Mouse (Mus musculus) layer of hippocampus, postnatal 25 days (tissue): ENCODE results near the gene Golm1. TPM values are rescaled to one million over a fixed set of nuclear protein-coding genes. Genes with fewer than 3 reads are reported as not detected.

ENCODE experiments used
- DNase-seq, 2 experiments: peaks; one replicate each; pipeline ENCODE4 v3.0.0; 2022; ENCODE audit warnings: mixed read lengths in 2 of 2, low spot score in 1 of 2; ENCODE audit errors: extremely low spot score in 1 of 2
- total RNA-seq, 2 experiments: library from RNA; stranded (reverse); gene quantifications; 2 replicates each; pipeline ENCODE4 v1.2.3; 2021

Gene Golm1
- total RNA-seq, 2 experiments from 2014 or later, result 54.3 to 62.7 TPM

DNA sequence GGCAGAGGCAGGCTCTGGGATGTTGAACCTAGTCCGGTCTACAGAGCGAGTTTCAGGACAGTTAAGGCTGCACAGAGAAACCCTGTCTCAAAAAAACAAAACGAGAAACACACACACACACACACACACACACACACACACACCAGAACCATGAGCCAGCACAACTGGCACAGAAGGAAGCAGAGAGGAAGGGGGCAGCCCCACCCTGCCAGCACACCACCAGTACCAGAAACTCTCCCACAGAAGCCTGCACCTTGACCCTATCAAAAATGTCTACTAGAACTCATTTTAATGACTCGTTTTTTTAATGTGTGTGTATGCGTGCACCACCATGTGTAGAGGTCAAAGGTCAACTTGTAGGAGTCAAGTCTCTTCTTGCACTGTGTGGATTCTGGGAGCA lies 25.8 kb downstream of the Golm1 start:
- no peak for DNase-seq

DNA sequence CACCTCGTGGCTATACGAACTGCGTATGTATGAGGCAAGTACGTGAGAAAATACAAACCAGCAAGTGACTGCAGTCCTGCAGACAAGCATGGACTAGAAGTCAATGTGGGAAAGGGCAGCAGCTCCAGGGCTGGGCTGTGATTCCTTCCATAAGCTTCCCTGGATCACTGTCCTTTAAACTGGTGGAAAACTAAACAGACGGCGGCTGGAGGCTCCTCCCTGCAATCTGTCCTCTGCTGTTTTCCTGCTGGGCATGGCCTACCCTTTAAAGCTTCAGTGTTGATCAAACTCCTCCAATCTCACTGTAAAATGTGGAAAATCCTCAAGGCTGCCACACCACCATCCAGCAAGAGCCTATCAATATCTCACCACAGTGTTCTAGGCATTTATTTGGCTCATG lies 27.0 kb downstream of the Golm1 start:
- DNase-seq, result no peak

DNA sequence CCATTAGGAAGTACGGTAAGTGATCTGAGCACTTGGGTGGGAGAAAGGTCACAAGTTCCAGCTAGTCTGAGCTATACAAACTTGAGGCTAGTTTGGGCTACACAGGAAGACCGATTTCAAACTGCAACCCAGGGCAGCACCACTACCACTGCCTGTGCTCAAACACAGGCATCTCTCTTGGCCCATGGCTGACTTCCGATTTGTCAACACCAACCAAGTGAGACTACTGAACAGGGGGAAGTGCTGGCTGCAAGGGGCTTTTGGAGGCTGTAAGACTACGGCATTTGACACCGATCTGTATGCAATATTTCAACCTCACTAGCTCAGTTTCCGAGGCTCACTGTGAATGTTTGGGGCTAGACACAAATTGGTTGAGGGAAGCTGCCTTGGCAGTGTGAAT lies 28.1 kb downstream of the Golm1 start:
- no peak for DNase-seq

DNA sequence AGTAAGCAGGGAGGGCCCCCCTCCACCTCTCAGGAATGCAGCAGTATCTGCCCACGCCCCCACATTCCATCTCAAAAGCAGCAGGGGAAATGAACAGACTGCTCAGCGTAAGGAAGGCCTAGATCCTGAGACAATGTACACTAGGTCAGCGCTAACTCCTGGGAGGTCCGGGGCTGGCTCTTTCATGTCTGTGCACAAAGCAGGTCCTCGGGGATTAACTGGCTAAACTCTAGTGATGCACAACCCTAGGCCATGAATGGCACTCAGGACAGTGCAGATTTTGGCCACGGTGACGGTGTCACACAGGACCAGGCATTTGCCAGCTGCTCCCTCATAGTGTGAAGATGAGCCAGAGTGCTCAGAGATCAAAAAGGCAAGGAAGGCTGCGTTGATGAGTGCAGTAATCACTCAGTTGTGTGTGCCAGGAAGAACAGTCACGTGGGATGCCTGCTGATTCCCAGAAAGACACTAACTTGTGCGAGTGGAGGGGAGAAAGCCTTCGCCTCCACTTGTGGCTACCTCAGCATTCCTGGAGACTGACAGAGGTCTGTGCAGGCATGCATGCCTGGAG lies 28.9 kb downstream of the Golm1 start:
- DNase-seq, result no peak

DNA sequence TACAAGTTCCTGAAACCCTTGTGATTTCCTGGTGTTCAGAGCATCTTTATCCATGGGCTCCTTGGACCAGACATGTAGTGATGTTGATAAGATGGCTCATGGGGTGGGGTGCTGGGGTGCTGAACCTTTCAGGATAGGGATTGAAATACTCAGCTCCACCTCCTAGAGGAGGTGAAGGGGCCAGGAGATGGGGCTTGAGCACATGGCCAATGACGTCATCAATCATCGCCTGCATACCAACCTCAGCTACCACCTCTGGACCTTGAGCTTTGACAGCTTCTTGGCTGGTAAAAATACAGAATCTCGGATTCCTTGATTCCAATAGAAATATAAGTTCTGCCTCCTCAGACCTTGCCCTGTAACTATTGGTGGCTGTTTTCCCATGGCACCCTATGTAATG lies 30.1 kb downstream of the Golm1 start:
- DNase-seq, result no peak

DNA sequence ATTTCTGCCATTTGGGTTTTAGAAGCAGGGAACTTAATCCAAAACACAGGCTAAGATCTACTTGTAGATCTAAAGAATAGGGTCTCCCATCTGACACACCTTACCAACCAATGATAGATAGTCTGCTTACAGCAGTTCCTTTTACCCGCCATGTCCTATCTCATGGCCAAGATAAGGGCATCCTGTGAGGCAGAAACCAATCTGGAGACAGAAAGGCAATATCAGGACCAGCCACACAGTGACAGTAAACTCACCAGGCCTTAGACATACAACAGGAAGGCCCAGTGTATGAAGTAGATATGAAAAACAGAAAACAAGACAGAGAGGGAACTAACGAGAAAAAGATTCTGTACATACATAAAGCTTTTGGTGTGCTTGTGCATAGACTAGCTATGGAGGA lies 32.8 kb downstream of the Golm1 start:
- no peak for DNase-seq

DNA sequence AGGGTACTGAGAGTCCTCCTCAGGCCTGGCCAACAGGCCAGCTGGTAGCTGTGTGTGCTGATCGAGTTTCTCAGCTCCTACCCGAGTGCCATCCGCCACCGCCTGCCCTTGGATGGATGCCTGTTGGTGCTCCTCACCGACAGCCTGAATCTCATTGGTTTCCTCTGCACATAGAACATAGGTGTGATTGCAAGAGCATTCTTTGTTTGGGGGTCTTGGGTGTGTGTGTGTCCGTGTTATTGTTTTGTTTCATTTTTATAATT lies 35.5 kb downstream of the Golm1 start:
- no peak for DNase-seq

DNA sequence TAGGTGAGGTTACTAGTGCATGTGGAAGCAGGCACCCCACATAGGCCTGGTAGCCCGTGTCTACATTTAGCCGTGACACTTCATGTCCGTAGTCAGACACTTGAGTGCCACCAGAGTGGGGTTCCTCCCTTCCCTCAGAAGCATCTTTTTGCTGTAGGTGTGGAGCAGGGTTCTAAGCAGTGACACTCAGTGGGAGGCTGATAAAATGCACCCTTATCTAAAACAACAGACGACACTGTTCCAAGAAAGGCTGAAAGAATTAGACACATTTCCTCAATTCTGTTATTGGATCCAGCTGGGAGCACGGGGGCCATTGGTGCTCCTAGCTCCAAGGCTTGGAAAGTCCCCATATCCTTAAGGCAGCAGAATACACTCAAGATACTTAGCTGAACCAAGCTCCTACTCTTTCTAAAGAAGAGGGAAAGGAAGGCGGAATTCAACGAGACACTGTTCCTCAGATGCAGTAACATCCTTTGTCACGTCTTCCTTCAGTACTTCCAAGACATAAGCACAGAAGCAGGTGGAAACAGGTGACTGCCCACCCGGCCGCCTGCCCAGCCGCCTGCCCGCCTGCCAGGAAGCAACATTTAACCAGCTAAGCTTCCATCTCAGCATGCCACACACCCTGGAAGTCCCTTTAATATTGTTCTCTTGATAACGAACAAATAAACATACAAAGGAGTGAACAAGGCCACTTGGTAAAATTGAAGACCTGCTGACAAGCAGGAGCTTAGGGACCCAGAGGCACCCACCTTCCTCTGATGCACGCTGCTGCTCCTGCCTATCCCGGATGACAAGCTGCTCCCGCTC lies 36.0 kb downstream of the Golm1 start:
- DNase-seq, result no peak

DNA sequence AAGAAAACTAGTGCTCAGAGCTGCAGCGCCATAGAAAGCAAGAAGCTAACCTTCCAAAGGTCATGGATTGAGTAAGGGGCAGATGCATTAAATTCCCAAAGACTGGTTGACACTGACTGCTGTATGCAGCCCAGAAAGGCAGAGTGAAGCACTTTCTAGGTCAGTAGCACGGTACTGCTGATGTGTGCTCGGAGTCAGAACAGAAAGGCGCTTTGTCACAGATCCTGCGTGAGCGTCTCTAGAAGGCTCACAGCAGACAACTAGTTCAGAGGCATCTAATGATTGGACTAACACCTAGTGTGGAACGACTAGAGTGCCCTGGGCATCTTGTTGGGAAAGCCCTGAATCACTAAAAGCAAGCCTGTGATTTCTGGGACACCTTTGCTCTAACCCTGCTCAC lies 37.8 kb downstream of the Golm1 start:
- DNase-seq, result no peak

DNA sequence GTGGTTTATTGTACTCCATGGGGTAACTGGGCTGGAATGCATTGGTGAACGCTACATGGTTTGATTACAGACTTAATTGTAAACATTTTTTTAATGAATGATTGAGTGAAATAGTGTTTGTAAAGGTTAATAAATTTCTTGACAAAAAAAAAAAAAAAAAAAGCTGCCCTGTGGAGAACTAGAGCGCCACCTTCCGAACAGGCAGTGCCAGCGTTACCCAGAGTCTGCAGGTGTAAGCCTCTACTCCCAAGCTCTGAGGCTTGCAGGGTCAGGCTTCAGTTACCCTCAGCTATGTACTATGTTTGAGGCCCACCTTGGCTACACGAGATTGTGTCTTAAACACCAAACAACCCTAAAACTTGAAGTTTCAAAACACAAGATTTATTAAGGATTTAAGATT lies 41.0 kb downstream of the Golm1 start:
- DNase-seq, result no peak

DNA sequence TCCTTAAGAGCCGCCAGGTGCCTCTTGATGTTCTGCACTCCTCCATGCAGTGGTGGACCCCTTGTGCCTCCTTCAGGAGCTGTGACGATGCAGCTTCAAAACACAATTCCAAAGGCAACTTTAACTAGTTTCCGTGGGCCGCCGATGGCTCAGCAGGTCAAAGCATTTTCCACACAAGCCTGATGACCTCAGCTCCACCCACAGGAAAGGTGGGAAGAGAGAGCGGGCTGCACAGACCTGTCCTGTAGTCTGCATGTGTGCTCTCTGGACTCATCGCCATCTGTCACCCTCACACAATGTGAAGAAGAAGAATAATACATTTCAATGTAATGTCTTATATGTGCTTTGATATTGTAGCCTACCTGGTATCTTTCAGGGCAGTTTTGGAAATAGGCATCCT lies 48.9 kb downstream of the Golm1 start:
- DNase-seq, result no peak

DNA sequence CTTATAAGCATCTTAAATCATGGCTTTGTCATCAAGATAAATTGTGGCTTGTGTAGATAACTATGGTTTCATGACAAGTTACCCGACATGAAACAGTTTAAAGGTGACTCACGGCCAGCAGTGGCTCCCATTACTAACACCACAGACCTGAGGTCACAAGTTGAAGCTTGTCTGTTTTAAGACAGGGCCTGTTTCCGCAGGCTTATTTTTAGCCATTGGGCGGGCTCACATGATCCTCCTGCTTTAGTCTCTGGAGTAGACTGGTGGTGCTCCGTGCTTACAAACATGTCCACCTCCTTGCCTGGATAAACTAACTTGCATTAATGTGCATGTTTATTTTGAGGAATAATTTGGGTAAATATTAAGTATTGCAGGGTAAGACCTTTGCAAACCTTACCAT lies 50.7 kb downstream of the Golm1 start:
- no peak for DNase-seq

DNA sequence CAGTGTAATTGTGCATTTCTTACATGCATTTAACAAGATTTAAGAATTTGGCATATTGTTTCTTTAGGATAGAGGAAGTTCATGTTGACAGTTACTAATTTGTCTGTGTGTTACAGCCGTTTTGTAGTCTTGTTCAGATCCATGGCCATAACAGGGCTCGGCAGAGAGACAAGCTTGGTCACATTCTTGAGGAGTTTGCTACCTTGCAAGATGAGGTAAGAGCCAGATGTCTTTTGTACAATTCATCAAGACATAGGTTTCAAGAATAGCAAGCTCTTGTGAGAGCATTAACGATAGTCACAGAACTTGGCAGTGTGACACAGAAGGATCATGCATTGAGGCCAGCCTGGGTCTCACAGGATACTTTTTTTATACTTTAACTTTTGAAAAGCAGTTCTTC lies 51.2 kb downstream of the Golm1 start:
- DNase-seq, result no peak

DNA sequence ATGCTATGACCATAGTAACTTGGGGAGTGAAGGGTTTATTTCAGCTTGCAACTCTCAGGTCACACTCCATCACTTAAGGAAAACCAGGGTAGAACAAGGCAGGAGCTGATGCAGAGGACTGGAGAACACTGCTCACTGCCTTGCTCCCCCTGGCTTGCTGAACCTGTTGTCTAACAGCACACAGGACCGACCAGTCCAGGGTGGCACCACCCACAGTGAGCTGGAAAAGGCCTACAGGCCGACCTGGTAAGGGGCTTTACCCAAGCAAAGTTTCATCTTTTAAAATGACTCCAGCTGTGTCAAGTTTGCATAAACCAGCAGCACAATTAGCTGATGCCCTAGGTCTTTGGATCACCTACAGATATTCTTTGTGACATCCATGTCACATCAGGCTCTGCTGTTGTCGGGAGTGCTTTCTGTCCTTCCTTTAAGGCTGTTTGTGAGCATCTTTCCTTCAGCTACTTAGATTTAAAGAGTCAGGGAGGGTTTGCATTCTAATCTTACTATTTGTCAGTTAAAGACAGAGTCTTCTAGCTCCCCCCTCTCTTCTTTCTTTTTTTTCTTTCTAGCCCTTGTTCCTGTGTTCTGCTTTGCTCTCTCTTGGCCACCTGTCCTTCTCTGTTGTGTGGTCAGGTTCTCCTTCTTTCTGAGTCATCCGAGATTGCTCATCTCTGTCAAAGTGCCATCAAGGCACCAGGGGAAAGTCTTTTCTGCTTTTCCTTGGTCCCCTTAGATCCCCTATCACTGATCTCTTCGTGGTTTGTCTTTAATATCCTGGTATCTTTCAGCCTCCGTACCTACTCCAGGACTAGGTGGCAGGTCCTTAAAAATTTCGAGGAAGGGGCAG lies 53.7 kb downstream of the Golm1 start:
- DNase-seq, result no peak

DNA sequence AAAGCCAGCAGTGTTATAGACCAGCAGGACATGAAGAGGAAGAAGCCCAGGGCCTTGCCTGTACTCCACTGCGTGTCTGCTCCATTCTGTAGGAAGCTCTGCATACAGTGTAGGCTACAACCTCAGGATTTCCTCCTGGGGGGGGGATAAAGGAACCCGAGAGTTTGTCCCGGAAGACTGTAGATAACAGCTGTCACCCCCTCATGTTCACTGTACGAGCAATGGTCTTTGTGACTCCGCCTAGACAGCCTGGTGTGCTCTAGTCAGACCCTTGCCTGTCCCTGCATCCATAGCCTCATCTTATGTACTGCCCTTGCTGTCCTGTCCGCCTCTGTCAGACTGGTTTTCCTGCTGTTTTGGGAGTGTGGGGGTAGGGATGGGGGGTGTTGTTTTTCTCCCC lies 57.1 kb downstream of the Golm1 start:
- no peak for DNase-seq

DNA sequence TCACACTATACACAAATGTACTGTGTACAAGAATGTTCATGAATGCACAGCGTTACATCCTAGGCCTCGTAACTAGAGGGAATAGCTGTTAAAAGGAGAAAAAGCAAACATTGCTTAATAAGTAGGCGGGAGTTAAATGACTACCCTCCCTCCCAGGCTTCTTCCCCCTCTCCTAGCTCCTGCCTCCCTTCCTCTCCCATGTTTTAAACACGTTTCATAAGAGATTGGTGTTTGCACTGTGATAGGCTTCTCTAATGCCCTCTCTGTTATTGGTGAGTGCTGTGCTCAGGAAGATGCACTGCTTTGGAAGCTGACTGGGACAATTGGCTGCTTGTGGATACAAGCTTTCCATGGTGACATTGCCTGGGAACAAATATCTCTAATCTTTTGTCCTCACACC lies 60.1 kb downstream of the Golm1 start:
- DNase-seq, result no peak

DNA sequence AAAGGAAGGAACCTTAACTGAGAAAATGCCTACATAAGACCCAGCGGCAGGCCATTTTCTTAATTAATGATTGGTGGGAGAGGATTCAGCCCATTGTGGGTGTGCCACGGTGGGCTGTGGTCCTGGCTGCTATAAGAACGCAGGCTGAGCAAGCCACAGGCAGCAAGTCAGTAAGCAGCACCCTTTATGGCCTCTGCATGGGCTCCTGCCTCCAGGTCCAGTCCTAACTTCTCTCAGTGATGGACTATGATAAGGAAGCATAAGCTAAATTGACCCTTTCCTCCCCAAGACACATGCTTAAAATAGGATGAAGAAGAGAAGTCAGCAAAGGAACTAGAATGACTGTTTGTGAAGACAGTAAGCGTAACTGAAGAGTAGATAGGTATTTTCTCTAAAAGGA lies 60.5 kb downstream of the Golm1 start:
- no peak for DNase-seq

DNA sequence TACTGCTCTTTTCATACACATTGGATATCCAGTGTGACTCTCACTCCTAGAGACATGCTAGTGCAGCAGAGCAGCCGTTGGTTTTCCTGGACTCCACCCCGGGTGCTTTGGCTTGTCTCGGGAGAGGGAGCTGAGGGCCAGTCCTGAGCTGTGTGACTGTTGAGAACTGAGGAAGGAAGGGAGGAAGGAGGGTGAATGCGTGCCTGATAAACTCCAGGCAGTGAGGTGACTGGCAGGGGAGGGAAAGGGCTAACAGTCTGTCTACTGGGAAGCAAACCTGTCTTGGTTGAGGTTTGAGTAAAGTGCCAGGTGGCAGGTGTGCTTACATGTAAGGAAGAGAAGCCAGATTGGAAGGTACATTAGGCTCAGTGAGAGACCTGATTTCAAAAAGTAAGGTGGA lies 61.7 kb downstream of the Golm1 start:
- DNase-seq, result no peak

DNA sequence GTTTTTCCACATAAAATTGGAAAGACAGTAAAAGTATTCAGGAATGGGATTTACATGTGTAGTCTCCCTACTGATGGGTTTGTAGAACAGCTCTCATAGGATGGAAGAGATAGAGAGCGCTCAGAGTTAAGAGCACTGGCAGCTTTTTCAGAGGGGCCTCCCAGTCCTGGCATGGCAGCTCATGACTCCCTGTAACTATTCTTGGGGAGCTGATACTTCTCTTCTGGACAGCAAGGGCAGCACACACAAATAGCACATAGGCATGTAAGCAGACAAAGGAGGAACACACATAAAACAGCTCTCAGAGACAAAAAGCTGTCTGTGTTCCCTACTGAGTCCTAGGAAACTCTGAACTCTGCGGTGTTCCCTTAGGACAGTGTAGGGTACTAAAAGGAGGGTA lies 65.2 kb downstream of the Golm1 start:
- no peak for DNase-seq

DNA sequence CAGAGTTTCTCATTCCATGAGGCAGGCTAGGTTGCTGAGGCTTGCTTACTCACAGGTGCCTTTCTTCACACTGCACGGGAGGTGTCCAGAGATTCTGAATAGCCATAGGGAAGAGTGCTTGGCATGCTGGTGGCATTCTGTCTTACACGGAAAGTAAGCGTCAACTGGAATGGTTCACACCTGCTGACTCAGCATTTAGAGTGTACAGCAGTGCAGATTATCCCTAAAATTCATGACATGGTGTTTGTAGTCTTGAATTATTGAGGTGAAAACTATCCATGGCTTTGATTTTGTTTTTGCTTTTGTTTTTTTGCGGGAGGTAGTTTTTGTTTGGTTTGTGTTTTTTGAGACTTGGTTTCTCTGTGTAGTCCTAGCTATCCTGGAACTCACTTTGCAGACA lies 65.7 kb downstream of the Golm1 start:
- DNase-seq, result no peak

DNA sequence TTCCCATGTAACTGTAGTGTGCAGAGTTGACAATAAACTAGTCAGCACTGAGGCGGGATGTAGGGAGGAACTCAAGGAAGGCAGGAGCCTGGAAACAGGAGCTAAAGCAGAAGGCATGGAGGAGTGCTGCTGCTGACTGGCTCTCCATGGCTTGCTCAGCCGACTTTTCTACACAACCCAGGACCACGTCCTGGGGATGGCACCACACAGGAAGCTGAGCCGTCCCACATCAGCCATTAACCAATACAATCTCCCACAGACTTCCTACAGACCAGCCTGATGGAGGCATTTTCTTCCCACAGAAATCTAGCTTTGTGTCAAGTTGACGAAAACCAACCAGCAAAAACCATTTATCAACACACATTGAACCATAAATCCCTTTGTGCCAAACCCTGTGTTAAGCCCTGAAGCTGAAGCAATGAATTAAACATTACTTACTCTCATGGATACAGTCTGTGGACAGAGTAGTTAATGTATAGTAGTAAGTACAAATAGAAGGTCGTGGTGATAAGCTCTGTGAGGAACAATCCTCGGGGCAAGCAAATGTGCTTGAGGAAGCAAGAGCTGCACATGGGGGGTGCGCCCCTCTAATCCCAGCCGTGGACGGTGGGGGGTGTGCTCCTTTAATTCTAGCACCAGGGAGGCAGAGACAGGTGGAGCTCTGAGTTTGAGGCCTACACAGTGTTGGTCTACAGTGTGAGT lies 70.2 kb downstream of the Golm1 start:
- no peak for DNase-seq
